Mouse (Mus musculus): ENCODE data around the gene Vax1. TPM values are rescaled to one million over a fixed set of nuclear protein-coding genes. Genes with fewer than 3 reads are reported as not detected.

Gene Vax1
- polyA plus RNA-seq, 1 experiment from 2014 or later = 0.25 TPM

GRCm38 (mm10) chr19:59128531-59129204, 41.2 kb downstream of the Vax1 start:
- DNase-seq (ENCODE audit: low spot score) = no peak
- Histone ChIP-seq H3K4me1 (replicated peaks) (peaks cover 19% of the 10 kb centered on the region), H3K27ac (no peak overlapping the region), H3K9me3 (no peaks in the 10 kb centered on the region), H3K4me3 (no peak overlapping the region), H3K27me3 (ENCODE audit: insufficient read depth, poor library complexity, severe bottlenecking) (peaks cover 51% of the 10 kb centered on the region), H3K36me3 (no peaks in the 10 kb centered on the region)
- 84% methylated on average over 8 of the region's 8 CpGs for WGBS

GRCm38 (mm10) chr19:59127424-59127823, 42.4 kb downstream of the Vax1 start:
- Histone ChIP-seq H3K27me3 (ENCODE audit: insufficient read depth, poor library complexity, severe bottlenecking) (peaks cover 50% of the 10 kb centered on the region), H3K4me1 (replicated peaks) (peaks cover 6% of the 10 kb centered on the region), H3K4me3 (no peak overlapping the region), H3K36me3 (no peaks in the 10 kb centered on the region), H3K9me3 (no peaks in the 10 kb centered on the region), H3K27ac (no peak overlapping the region)
- DNase-seq (ENCODE audit: low spot score) = no peak
- whole genome bisulfite sequencing = 89% methylated on average over 3 of the region's 3 CpGs

Other genes with a start within 250 kb of the Vax1 start
- 1.3 and 1.9 TPM in 2 replicates for gene Eno4, start 226.6 kb downstream of the Vax1 start, polyA plus RNA-seq (2016; fragmentation: Nextera tagmentation; extraction: Ambion mirVana)
- 15.8 and 25.5 TPM in 2 replicates for gene Hspa12a, start 226.4 kb downstream of the Vax1 start, polyA plus RNA-seq (2016; fragmentation: Nextera tagmentation; extraction: Ambion mirVana)
- 1.3 and 1.8 TPM in 2 replicates for gene Shtn1, start 94.0 kb downstream of the Vax1 start, polyA plus RNA-seq (2016; fragmentation: Nextera tagmentation; extraction: Ambion mirVana)
- gene Kcnk18, start 49.2 kb upstream of the Vax1 start, polyA plus RNA-seq (2016; fragmentation: Nextera tagmentation; extraction: Ambion mirVana) = not detected in 2 replicates
- gene Slc18a2, start 90.8 kb upstream of the Vax1 start, polyA plus RNA-seq (2016; fragmentation: Nextera tagmentation; extraction: Ambion mirVana) = 11.7 and 13.6 TPM in 2 replicates
- gene Rps12-ps3, start 152.2 kb upstream of the Vax1 start, polyA plus RNA-seq (2016; fragmentation: Nextera tagmentation; extraction: Ambion mirVana) = 3.3 and 17.4 TPM in 2 replicates
- 8.3 and 9.5 TPM in 2 replicates for gene Pdzd8, start 175.7 kb upstream of the Vax1 start, polyA plus RNA-seq (2016; fragmentation: Nextera tagmentation; extraction: Ambion mirVana)

Measured in hindbrain, embryonic 10.5 days (tissue).